Mouse (Mus musculus) embryonic facial prominence, embryonic 10.5 days (tissue): ENCODE results near the gene Mapk10. TPM values are rescaled to one million over a fixed set of nuclear protein-coding genes. Genes with fewer than 3 reads are reported as not detected.
"Not testable (repeated sequence)": the region's sequence is repeated elsewhere in the genome, so short reads cannot be mapped to it uniquely, and the experiment has no call there.

Experiments used
- DNase-seq: peaks from one replicate; pipeline ENCODE4 v3.0.0-alpha.2; 2017; ENCODE audit warnings: low spot score
- H3K27ac ChIP-seq: fragments of 300-500 bp; sonication (generic); replicated peaks from 2 replicates; pipeline ENCODE4 v1.5.1; 2016; ENCODE audit warnings: mild to moderate bottlenecking
- H3K27me3 ChIP-seq: fragments of 300-500 bp; sonication (generic); replicated peaks from 2 replicates; pipeline ENCODE4 v1.6.1; 2016; ENCODE audit warnings: low read depth, mild to moderate bottlenecking; ENCODE audit not compliant: poor library complexity, severe bottlenecking
- H3K36me3 ChIP-seq: fragments of 300-500 bp; sonication (generic); replicated peaks from 2 replicates; pipeline ENCODE4 v1.6.1; 2016; ENCODE audit warnings: mild to moderate bottlenecking, moderate library complexity
- H3K4me1 ChIP-seq: fragments of 300-500 bp; sonication (generic); 2 replicates; pipeline ENCODE4 v1.6.1; 2016
- H3K4me3 ChIP-seq: fragments of 300-500 bp; sonication (generic); 2 replicates; pipeline ENCODE4 v1.5.1; 2016; ENCODE audit warnings: mild to moderate bottlenecking, moderate library complexity
- H3K9me3 ChIP-seq: fragments of 300-500 bp; sonication (generic); 2 replicates; pipeline ENCODE4 v1.6.1; 2016; ENCODE audit warnings: mild to moderate bottlenecking
- WGBS: fragments of 180-500 bp; shearing (Covaris S2); methylation state at CpG from one replicate; pipeline ENCODE4 v1.1.7; 2016; 5-methylcytosine and 5-hydroxymethylcytosine counted together
- polyA plus RNA-seq: library from polyadenylated mRNA; unstranded; fragments of >200 nt; fragmentation: Nextera tagmentation; extraction: Ambion mirVana; gene quantifications from 2 replicates; pipeline ENCODE4 v1.2.1, GENCODE M21; 2016

The Mapk10 gene
- polyA plus RNA-seq, 1 experiment from 2014 or later: 6.6 TPM

DNA sequence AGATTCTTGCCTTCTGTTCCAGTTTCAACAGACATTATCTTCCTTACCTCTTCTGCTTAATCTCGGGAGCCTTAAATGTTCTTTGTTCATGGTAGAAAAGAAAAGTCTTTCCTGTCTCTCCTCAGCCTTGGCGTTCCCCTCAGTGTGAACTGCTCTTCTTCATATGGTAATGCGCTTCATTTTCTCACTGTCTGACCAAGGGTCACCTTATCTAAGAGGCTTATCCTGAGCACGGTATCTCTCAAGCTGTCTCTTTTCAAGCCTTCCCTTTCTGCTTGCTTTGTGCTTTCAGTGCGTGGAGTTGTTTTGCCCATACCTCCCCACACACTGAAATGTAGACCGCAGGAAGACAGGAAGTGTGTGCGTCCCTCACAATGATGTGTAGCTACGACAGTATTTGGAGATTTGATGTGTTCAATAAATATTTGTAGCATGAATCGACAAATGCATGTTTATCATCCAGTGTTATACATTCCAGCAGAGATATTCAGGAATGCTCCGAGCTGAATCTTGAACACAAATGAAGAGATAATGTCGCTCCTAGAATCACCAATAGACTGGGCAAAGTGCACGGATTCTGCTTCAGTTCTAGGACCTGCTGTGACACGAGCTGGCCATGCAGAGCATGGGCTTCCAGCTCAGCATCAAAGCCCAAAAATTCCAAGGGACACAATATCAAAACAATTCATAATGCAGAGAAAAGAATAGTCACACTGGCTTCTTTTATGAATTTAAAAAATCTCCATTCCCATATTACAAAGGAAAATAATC lies 305.5 kb downstream of the Mapk10 start:
- no peaks in the 10 kb centered on the region for H3K27me3 ChIP-seq
- WGBS: 60% methylated on average over 13 of the region's 13 CpGs
- H3K9me3 ChIP-seq: no peaks in the 10 kb centered on the region
- no peak overlapping the region for H3K27ac ChIP-seq
- no peak overlapping the region for H3K4me3 ChIP-seq
- H3K36me3 ChIP-seq: no peaks in the 10 kb centered on the region
- H3K4me1 ChIP-seq: no peaks in the 10 kb centered on the region
- DNase-seq: no peak

DNA sequence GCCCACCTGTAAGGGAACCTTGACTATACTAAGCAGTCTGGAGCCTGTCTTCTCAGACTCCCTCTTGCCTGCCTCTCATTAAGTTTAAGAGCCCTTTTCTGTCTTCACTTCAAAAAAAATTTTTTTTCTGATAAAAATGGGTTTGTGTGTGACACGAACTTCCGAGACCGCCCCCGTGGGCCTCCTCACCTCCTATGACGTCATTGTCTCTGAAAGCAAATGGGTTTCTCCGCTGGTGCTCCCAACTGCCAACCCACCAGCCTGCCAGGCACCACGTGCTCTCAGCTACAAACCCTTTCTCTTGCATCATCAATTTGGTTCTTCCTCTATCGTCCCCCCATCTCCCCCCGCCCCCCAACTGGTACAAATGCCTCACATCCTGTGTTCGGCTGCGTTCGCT lies 307.1 kb downstream of the Mapk10 start:
- H3K36me3 ChIP-seq: no peaks in the 10 kb centered on the region
- H3K4me3 ChIP-seq: no peak overlapping the region
- 87% methylated on average over 12 of the region's 12 CpGs for WGBS
- H3K27me3 ChIP-seq: no peaks in the 10 kb centered on the region
- no peaks in the 10 kb centered on the region for H3K4me1 ChIP-seq
- no peak overlapping the region for H3K27ac ChIP-seq
- H3K9me3 ChIP-seq: no peaks in the 10 kb centered on the region
- DNase-seq: no peak

DNA sequence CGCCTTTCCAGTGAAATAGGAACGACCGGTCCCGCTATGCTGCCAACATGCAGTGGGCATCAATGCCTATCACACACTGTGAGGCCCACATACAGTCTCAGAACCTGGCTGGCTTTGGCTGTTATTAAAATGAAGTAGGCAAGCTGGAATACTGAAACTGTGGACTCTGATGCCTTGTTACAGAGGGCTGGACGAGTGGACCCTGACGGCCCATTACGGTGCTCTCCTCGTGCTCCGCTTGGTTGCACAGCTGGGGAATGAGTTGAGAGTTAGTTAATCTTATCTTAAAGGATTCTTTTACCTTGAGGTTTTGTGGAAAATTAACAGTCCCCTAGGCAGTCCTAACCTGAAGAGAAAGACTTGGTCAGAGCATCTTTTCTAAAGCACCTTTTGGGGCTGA lies 307.6 kb downstream of the Mapk10 start:
- Histone ChIP-seq H3K4me3 (no peak overlapping the region), H3K9me3 (no peaks in the 10 kb centered on the region), H3K27me3 (no peaks in the 10 kb centered on the region), H3K36me3 (no peaks in the 10 kb centered on the region), H3K4me1 (no peaks in the 10 kb centered on the region), H3K27ac (no peak overlapping the region)
- 92% methylated on average over 9 of the region's 9 CpGs for WGBS
- no peak for DNase-seq

DNA sequence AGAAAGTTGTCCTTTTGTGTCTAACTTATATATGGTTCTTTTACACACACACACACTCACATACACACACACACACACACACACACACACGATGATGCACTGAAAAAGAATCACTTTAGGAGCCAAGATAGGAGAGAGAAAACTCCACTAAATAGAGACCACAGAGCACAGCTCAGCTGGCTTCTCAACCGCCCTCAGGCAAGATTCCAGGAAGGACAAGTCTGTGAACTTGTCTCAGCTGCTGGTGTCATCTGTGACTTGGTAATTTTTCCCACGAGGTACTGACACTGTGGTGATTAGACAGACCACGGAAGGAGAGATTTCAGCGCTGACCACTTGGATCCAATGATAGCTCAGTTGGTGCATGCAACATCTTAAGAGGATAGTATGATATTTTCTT lies 310.0 kb downstream of the Mapk10 start:
- Histone ChIP-seq H3K4me1 (no peaks in the 10 kb centered on the region), H3K4me3 (no peak overlapping the region), H3K36me3 (no peaks in the 10 kb centered on the region), H3K9me3 (no peaks in the 10 kb centered on the region), H3K27ac (no peak overlapping the region), H3K27me3 (no peaks in the 10 kb centered on the region)
- no peak for DNase-seq
- WGBS: 80% methylated on average over 5 of the region's 5 CpGs

DNA sequence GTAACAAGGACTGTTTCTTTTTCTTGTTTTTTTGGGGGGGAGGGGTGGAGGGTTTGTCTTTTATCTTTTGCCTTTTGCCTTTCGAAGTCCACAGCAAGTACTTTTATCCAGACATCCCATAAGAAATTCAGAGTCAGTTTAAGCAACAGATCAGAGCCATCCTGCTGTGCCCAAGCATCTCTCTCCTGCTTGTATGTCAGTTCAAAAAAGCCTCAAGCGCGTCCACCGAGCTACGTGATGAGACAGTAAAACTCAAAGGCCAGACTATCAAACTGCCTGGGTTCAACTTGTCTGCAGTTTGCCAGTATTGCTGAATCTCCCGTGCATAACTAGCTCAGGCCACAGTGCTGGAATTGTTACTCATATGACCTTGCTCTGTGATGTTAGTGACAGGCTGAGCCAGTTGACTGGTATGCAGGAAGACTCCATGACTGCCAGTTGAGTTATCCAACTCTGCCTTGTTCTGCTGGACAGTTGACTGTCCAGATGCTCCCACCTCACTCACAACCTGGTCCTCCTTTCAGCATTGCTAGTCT lies 311.4 kb downstream of the Mapk10 start:
- 81% methylated on average over 6 of the region's 6 CpGs for WGBS
- H3K27ac ChIP-seq: no peak overlapping the region
- no peaks in the 10 kb centered on the region for H3K36me3 ChIP-seq
- no peak for DNase-seq
- no peaks in the 10 kb centered on the region for H3K4me1 ChIP-seq
- H3K4me3 ChIP-seq: no peak overlapping the region
- H3K9me3 ChIP-seq: no peaks in the 10 kb centered on the region
- H3K27me3 ChIP-seq: no peaks in the 10 kb centered on the region

DNA sequence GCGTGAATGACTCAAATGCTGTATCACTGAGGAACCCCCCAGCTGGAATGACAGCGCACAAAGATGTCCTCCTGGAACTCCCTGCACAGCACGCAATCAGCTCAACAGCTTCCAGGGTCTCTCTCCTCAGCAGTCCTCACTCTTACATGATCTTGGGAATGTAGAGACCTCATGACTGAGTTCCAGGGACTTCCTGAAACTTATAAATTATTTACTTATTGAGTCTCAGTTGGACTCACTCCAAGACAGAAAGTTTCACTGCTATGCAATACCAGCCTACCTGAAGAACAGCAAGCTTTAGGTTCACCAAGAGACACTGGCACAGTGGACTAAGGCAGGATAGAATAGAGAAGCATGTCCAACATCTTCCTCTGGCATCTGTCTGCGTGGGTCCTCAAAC lies 312.8 kb downstream of the Mapk10 start:
- no peaks in the 10 kb centered on the region for H3K9me3 ChIP-seq
- DNase-seq: no peak
- H3K36me3 ChIP-seq: no peaks in the 10 kb centered on the region
- no peak overlapping the region for H3K4me3 ChIP-seq
- no peaks in the 10 kb centered on the region for H3K4me1 ChIP-seq
- 91% methylated on average over 4 of the region's 4 CpGs for WGBS
- H3K27ac ChIP-seq: no peak overlapping the region
- H3K27me3 ChIP-seq: no peaks in the 10 kb centered on the region

DNA sequence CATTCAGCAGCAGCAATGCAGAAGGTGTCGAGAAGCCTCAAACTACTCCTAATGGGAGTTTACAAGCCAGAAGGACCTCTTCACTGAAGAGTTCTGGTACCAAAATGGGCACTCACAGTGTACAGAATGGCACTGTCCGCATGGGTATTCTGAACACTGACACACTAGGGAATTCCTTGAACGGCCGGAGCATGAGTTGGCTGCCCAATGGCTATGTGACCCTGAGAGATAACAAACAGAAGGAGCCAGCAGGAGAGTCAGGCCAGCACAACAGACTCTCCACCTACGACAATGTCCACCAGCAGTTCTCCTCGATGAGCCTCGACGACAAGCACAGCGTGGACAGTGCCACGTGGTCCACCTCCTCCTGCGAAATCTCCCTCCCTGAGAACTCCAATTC lies 318.9 kb downstream of the Mapk10 start:
- DNase-seq: no peak
- Histone ChIP-seq H3K27me3 (no peaks in the 10 kb centered on the region), H3K36me3 (peaks cover 9% of the 10 kb centered on the region), H3K27ac (no peak overlapping the region), H3K9me3 (no peaks in the 10 kb centered on the region), H3K4me1 (0 out of 2 replicates have a peak, but pooled peaks cover 6% of the 10 kb centered on the region), H3K4me3 (no peak overlapping the region)
- WGBS: 93% methylated on average over 11 of the region's 11 CpGs

DNA sequence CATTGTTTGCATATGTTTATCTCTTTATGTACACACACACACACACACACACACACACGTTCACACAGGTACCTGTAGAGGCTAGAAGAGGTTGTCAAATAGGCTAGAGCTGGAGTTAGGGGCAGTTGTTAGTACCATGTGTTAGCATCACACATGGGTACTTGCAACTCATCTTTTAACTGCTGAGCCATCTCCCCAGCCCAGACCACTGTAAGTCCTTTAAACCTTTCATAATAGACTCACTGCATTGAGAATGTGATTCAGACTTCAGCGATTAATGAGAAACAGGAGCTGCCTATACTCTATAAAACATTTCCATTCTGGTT lies 322.0 kb downstream of the Mapk10 start:
- no peak for DNase-seq
- Histone ChIP-seq H3K27ac (no peak overlapping the region), H3K4me1 (0 out of 2 replicates have a peak, but pooled peaks cover 6% of the 10 kb centered on the region), H3K27me3 (no peaks in the 10 kb centered on the region), H3K4me3 (no peak overlapping the region), H3K9me3 (no peaks in the 10 kb centered on the region), H3K36me3 (peaks cover 9% of the 10 kb centered on the region)
- 90% methylated on average over 2 of the region's 2 CpGs for WGBS

DNA sequence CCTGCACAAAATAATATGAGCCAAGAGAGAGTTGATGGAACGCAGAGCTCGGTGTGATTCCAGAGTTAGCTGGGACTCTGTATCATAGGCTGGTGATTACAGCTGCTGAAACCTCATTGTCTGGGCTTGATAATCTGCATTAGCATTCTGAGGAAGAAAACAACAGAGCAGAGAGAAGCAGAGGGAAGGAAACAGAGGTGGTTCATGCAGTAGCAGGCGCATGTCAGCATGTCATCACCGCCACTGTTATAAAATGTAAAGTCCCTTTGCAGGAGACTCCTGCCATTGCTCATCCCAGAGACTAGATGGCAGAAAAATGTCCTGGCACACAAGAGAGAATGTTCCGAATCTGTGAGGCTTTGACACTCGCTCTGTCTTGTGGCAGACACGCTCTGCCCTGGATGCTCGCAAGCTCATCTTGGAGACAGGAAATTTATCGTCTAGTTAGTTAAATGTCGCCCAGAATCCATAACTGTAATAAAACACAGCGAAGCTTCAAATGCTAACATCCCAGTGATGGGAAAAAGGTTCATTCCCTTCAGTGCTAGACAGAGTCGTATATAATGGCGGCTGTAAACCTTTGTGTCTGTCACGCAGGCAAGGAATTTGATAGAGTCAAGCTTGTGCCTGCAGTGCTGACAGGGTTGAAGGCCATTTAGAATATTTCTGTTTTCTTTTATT lies 322.5 kb downstream of the Mapk10 start:
- Histone ChIP-seq H3K9me3 (no peaks in the 10 kb centered on the region), H3K27ac (no peak overlapping the region), H3K36me3 (peaks cover 9% of the 10 kb centered on the region), H3K4me3 (no peak overlapping the region), H3K27me3 (no peaks in the 10 kb centered on the region), H3K4me1 (0 out of 2 replicates have a peak, but pooled peaks cover 6% of the 10 kb centered on the region)
- WGBS: 83% methylated on average over 14 of the region's 14 CpGs
- DNase-seq: no peak

DNA sequence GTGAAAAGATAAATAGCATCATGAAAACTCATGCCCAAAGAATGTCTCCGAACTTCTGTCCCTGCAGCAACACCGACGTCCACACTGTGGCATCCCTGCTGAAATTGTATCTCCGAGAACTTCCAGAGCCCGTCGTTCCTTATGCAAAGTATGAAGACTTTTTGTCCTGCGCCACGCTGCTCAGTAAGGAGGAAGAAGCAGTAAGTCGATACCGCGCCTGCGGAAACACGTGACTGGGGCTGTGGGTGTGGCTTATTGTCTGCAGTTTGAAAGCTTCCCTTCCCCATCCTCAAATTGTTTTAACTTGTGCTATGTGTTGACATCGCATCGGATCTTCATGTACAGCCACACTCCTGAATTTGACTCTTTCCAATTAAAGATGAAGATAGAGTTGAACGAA lies 335.5 kb downstream of the Mapk10 start:
- 62% methylated on average over 16 of the region's 16 CpGs for WGBS
- peak; percentile 30 for DNase-seq

DNA sequence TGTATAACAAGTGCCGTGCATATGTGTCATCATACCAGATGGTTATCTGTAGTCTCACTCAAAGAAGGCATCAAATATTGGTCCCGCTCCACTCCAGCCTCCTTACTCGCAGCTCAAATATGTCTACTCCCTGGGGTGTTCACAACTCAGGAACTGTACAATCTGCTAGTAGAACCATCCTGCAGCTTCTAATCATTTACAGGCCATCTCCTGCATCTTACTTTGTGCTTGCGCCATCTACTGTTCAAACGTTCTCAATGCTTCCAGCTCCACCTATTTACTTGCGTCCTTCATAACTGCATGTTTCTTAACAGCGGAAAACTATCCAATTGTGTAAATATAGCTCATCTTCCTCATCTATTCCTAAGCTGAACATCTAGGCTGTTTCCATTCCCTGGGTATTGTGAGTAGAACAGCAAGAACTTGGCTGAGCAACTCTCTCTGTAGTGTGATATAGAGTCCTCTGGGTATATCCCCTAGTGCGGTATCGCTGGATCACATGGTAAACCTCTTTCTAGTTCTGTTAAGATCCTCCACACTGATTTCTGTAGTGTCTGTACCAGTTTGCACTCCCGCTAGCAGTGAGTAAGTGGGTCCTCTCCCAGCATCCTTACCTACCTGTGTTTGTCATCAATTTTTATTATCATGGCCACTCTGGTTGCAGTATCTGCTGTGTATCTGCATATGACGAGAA lies 336.4 kb downstream of the Mapk10 start:
- Histone ChIP-seq H3K9me3 (no peaks in the 10 kb centered on the region), H3K36me3 (no peaks in the 10 kb centered on the region), H3K4me1 (0 out of 2 replicates have a peak, but pooled peaks cover 6% of the 10 kb centered on the region), H3K4me3 (no peak overlapping the region), H3K27ac (no peak overlapping the region), H3K27me3 (no peaks in the 10 kb centered on the region)
- peak; percentile 54 for DNase-seq
- WGBS: 42% methylated on average over 11 of the region's 11 CpGs

More for the DNA sequence above, 335.5 kb downstream of the Mapk10 start:
- Histone ChIP-seq H3K27ac (no peak overlapping the region), H3K4me1 (0 out of 2 replicates have a peak, but pooled peaks cover 4% of the 10 kb centered on the region), H3K4me3 (no peak overlapping the region), H3K9me3 (no peaks in the 10 kb centered on the region), H3K27me3 (no peaks in the 10 kb centered on the region), H3K36me3 (no peaks in the 10 kb centered on the region)

DNA sequence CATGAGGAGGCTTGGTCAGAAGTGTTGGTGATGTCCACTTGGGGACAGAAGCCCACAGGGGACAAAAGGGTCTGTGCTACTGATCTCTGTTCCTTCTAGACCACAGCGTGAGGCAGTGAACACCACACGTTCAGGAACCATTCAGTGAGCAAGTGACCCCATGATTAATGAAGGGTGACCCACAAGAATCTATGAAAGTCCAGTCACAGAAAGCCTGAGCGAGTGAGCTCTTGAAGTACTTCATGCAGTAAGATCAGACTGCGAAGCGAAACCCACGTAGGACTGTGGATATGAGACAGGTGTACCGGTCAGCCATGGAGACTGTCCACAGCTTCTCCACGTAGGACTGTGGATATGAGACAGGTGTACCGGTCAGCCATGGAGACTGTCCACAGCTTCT lies 338.1 kb downstream of the Mapk10 start:
- H3K4me3 ChIP-seq, DNase-seq, H3K36me3 ChIP-seq, H3K27ac ChIP-seq, H3K9me3 ChIP-seq, H3K4me1 ChIP-seq, H3K27me3 ChIP-seq: not testable (repeated sequence)
- whole genome bisulfite sequencing: 90% methylated on average over 9 of the region's 9 CpGs
